Mouse (Mus musculus): Measurements from ENCODE around the gene Btf3.

The Btf3 gene

GRCm38 (mm10) chr13:98316480-98317245, at the start of gene Btf3:
TSS of gene Btf3 (minus strand) at chr13:98317006.
- DNase-seq (ENCODE audit: low read depth, low spot score) = peak; percentile 93

DNA sequence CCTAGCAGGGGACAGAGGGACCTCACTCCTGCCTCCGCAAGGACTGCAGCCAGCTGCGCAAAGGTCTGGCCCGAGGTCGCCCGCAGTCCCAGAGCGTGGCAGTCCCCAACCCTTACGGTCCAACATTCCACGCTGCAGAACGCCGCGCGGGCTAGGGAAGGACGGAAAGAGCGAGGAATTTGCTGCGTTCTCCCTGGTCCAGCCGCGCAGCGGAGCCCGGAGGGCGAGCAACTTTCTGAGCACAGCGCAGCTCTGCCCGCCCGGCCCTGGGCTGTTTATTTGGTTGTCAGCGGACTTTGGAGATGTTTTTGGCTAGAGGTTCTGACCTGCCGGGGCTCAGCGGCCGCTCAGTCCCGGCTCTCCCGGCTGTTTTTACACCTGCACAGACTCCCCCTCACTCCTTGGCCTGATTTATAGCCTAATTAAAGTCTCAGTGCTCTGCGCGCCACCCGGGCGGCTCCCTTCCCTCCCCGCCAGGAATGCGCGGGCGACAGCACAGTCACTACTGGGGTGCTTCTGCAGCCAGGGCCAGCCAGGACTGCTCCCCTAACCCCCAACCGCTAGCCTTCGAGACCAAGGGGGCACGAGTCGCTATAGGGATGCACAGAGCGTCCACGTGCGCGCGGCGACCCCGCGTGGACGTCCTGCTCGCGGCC, 49.1 kb upstream of the Btf3 start:
- no peak for DNase-seq (ENCODE audit: low read depth, low spot score)

- no peak for DNase-seq (ENCODE audit: low read depth, low spot score)
Observed at GRCm38 (mm10) chr13:98365081-98365480, 48.3 kb upstream of the Btf3 start.

DNA sequence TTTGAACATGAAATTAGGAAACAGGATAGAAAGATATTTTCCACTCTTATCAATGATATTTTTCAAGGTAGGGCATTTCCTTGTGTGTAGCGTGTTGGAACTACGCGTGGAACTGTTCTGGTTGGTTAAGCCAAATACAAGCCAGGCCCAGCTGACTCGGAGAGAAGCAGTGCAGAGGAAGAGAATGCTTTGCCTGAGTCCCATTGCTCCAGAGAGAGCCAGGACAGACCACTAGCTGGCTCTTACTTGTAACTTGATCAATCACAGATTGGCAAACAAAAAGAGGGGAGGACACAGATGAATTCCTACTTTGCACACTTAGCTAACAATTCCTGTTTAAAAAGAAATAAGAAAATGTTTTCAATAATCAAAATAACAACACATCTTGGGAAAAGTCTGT, 46.2 kb upstream of the Btf3 start:
- DNase-seq (ENCODE audit: low read depth, low spot score) = no peak

DNA sequence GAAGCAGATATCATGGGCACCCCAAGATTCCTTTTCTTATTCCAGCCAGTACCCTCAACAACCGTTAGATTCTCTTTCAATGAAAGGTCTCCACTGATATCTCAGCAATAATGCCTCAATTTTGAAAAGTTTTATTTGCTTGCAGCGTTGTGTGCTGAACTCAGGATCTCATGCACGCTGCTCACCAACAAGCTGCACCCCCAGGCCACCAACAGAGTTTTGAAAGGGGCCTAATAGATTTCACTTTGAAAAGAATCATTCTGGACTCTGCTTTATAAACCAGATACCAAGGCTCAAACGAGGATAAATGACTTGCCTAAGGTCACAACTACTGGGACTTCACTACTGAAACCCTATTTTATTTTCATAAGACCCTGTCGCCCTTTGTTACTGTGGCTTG, 44.4 kb upstream of the Btf3 start:
- DNase-seq (ENCODE audit: low read depth, low spot score) = no peak

DNA sequence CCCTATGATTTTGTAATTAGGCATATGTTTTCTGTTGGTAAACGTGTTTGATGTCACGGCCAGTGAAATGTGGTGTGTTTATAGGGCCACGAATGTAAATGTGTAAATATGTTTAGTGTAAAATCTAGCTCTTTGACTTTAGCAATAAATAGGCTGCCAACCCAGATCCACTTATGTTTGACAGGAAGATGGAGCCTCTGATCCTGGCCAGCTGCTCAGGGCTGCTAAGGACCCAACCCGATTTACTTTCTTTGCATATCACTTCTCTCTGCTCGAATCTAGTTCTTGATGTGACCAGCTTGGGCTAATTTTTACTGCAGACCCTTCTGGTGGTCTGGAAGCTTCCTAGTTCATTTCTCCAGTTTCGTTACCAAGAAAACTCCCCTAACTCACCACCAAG, 43.6 kb upstream of the Btf3 start:
- no peak for DNase-seq (ENCODE audit: low read depth, low spot score)

DNA sequence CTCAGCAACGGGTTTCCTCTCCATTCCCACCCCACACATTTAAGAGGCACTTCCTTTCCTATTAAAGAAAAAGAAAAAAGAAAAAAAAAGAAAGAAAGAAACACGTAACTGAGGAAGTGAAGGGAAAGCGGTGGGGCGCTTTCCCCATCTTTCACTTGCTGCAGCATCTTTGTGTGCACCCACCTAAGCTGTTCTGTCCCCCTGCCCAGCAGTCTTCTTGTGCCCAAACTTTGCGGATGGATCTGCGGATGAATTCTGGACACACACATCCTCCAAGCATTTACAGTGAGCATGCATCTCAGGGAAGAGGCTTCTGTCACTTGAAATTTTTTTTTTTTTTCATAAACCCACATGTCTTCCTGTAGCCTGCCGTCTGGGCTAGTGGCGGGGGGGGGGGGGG, 42.5 kb upstream of the Btf3 start:
- DNase-seq (ENCODE audit: low read depth, low spot score) = no peak

DNA sequence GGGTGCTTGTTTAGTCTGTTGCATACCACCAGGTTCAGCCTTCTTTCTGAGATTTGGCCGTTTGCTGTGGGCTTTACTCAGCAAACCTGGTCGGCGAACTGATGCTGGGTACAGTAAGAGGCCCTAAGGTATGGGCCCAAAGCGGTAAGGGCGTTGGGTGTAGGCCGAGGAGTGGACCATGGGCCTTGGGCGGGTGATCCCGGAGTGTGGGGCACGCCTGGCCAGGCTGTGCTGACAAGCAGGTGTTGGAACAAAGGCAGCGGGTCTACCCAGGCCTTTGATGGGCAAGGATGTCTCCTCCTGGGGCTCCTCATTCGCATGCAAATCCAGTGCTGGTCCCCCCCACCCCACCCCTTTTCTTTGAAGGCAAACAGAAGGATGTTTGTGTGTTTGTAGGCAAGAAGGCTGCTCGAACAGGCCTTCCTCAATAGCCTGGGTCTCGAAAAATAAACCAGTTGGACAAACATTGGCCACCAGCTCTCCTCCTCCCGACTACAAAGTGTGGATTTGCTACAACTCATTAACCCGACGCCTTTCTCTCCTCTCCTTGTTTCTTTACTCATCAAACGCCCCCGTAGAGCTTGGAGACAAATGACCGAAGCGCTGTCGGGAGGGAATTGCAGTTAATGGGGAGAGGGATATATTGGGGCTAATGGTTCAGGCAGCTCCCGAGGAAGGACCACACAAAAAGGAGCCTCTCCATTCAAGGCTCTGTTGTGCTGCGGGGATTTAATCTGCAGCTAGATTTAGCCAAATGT, 41.8 kb upstream of the Btf3 start:
- no peak for DNase-seq (ENCODE audit: low read depth, low spot score)

- DNase-seq (ENCODE audit: low read depth, low spot score) = no peak
Observed at GRCm38 (mm10) chr13:98357433-98358423, 40.9 kb upstream of the Btf3 start.

DNA sequence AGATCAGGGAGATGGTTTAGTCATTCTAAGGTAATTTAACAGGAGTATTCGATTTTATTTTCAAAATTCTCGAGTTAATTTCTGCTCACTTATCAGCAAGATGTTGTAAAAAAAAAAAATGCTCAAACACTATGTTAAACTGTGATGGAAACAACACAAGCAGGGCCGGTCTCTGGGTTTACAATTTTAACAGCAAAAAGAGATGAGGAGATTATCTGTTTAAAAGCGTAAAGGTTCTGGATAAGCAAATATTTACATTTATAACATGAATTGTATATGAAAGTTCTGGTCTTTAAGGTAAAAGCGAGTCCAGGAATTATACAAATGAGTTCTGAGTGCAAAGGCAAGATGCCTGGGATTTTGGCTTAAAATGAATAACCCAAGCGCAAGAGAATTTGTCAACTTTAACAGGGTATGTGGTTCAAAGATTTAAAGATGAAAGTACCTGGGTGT, 40.2 kb upstream of the Btf3 start:
- no peak for DNase-seq (ENCODE audit: low read depth, low spot score)

DNA sequence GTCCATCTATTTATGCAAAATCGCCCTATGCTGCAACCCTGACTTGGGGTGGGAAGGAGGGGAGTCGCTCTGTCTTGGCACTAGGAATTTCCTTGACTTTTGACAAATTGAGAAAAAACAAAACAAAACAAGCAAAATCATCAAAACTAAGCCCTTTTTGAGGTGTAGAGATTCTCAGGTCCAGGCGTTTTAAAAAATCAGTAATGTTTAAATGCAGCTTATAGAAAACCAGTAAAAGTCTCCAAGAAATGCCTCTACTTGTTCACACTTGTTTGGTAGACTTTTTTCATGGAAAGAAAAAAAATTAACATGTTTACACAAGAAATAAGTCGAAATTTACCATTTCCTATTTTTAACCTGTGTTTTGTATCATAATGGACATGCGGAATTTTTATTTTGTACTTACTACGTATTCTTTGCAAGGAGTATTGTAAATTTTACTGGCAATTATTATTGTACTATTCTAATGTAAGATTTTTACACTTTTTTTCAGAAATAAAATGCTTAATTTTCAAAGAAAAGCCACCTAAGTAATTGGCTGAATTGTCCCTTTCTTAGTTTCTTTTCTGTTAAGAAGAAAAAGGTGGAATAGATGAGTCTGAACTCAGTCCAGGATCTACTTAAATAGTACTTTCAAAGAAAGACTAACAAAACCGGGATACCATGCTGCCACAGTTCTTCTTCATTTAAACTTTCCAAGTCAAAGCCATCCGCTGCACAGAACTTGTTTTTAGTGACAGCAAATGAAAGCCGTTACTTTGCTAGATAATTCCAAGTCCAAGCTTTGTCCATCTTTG, 39.6 kb upstream of the Btf3 start:
- DNase-seq (ENCODE audit: low read depth, low spot score) = no peak

DNA sequence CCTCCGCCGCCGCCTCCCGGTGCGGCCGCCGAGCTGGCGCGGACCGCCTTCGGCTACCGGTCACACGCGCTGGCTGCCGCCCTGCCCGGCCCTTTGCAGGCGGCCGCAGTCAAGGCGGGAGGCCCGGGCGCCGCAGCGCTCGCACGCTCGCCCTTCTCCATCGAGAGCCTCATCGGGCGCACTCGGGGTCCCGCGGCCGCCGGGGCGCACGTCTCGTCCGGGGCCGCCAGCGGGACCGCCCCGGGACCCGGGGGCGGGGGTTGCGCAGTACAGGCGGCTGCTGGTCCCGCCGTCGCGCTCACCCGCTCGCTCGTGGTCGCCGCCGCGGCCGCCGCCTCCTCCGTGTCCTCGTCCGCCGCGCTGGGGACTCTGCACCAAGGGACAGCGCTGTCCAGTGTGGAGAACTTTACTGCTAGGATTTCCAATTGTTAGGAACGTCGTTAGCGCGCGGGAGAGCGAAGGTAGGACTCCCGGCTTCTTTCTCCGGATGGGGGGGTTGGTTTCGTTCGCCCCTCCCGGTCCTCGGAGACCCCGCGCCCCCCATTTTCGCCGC, 38.8 kb upstream of the Btf3 start:
- DNase-seq (ENCODE audit: low read depth, low spot score) = no peak

DNA sequence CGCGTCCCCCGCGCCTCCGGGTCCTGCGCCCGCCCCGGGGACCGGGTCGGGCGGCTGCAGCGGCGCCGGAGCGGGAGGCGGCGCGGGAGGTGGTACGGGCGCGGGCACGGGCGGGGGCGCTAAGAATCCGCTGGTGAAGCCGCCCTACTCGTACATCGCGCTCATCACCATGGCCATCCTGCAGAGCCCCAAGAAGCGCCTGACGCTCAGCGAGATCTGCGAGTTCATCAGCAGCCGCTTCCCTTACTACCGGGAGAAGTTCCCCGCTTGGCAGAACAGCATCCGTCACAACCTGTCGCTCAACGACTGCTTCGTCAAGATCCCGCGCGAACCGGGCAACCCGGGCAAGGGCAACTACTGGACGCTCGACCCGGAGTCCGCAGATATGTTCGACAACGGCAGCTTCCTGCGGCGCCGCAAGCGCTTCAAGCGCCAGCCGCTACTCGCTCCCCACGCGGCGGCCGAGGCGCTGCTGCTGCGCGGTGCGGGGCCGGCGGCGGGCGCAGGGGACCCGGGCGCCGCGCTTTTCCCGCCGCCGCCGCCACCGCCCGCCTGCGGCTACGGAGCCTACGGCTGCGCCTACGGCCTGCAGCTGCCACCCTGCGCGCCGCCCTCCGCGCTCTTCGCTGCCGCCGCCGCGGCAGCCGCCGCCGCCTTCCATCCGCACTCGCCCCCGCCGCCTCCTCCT, 38.2 kb upstream of the Btf3 start:
- no peak for DNase-seq (ENCODE audit: low read depth, low spot score)

- no peak for DNase-seq (ENCODE audit: low read depth, low spot score)
Observed at GRCm38 (mm10) chr13:98354090-98354801, 37.4 kb upstream of the Btf3 start, which contains the start of gene Foxd1. TSS of gene Foxd1 (plus strand) at chr13:98354242.

- no peak for DNase-seq (ENCODE audit: low read depth, low spot score)
Observed at GRCm38 (mm10) chr13:98353709-98354089, 36.9 kb upstream of the Btf3 start.

DNA sequence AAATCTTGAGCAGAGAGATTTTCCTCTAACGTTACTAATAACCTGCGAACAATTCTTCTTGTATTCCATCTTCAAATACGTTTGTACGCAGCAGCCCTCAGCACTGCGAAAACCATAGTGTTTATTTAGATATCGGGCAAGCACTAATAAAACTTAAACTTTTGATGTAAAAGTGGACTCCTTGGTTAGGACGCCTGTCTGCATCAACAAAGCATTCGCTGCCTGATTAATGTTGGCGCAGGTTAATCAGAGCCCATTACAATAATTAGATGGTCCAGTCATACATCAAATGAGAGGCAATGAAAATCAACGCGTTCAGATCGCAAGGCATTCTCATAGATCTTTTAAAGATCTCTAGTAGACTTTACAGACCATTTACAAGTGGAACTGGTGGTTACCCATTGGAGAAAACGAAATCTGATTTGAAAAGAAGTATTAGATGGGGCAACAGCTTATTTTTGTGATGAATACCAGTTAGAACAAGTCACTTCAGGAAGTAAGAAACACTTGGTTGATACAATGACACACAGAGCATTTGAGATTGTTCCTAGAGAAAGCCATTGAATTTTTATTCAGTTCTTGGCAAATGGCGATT, 35.7 kb upstream of the Btf3 start:
- DNase-seq (ENCODE audit: low read depth, low spot score) = no peak

DNA sequence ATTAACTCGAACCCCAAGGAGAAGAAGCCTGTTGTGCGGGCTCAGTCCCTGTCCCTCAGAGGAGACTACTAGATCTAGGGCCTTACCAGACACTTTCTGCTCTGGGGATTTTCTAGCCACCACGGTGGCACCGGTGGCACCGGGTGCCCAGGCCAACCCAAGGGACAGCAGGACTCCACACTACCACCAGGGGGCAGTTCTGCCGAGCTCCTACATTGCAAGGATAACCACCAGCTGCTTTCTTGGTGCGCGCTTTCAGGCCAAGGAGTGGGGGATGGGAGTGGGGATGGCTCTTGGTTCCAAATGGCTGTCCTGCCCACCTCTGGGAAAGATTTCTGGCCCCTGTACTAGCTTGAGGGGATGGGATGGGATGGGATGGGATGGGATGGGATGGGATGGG, 34.7 kb upstream of the Btf3 start:
- DNase-seq (ENCODE audit: low read depth, low spot score) = no peak

DNA sequence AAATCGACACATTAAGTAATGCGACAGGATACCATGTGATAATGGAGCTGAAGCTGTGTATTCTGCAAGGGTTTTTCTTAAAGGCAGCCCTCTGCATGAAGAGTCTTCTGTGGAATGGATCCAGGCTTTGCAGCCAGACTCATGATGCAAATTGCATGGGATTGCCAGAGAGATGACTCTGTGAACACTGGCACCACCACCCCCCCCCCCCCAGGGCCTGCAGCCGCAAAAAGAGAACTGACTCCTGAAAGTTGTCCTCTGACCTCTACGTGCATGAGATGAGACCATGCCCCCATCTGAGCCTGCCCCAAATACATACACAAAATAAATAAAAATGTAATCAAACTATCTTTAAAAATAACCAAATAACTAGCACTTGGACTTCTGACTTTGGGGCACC, 32.7 kb upstream of the Btf3 start:
- no peak for DNase-seq (ENCODE audit: low read depth, low spot score)

DNA sequence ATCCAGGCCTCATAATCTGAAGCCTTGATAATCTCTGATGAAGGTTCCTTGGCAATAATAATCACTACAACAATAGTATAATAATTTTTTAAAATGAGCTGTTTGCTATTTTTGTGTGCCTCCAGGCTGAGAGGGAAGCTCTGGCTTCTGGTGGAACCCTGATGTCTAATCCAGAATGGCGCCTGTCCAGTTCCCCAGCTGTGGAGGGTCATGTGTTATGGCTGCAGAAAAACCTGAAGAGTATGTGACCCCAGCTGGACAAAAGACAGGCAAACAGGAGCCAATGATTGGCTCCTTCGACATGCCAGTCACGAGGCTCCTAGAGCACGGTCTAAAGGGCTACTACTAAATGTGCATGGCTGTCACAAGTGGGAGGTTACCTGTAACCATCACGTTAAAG, 23.7 kb upstream of the Btf3 start:
- DNase-seq (ENCODE audit: low read depth, low spot score) = no peak

Measured in retina, postnatal 7 days (tissue).